Mouse (Mus musculus) heart, embryonic 11.5 days (tissue): Measurements from ENCODE around the gene Ankrd22. TPM values are rescaled to one million over a fixed set of nuclear protein-coding genes. Genes with fewer than 3 reads are reported as not detected.

Experiments used
- ATAC-seq: fragments of 200-750 bp; cut with Nextera tagmentation; replicated peaks from 2 replicates; pipeline ENCODE4 v1.8.0; 2017; ENCODE audit warnings: moderate library complexity; ENCODE audit not compliant: insufficient number of reproducible peaks, low FRiP score, low TSS enrichment
- H3K27ac ChIP-seq: fragments of 300-500 bp; sonication (generic); 2 replicates; pipeline ENCODE4 v1.5.1; 2014; ENCODE audit warnings: mild to moderate bottlenecking, low read depth, low read length
- H3K27me3 ChIP-seq: fragments of 300-500 bp; sonication (generic); 2 replicates; pipeline ENCODE4 v1.6.1; 2014; ENCODE audit warnings: mild to moderate bottlenecking, low read length, mixed read lengths; ENCODE audit not compliant: control insufficient read depth, insufficient read depth
- H3K36me3 ChIP-seq: fragments of 300-500 bp; sonication (generic); 2 replicates; pipeline ENCODE4 v1.6.1; 2014; ENCODE audit warnings: mild to moderate bottlenecking, low read length, moderate library complexity, mixed read lengths; ENCODE audit not compliant: control insufficient read depth, insufficient read depth
- H3K4me1 ChIP-seq: fragments of 300-500 bp; sonication (generic); 2 replicates; pipeline ENCODE4 v1.6.1; 2014; ENCODE audit warnings: low read length; ENCODE audit not compliant: control insufficient read depth, insufficient read depth
- H3K4me2 ChIP-seq: fragments of 300-500 bp; sonication (generic); 2 replicates; pipeline ENCODE4 v1.6.1; 2014; ENCODE audit warnings: mild to moderate bottlenecking, moderate library complexity
- H3K4me3 ChIP-seq: fragments of 300-500 bp; sonication (generic); 2 replicates; pipeline ENCODE4 v1.5.1; 2014; ENCODE audit warnings: low read depth, low read length
- H3K9ac ChIP-seq: fragments of 300-500 bp; sonication (generic); 2 replicates; pipeline ENCODE4 v1.6.1; 2014; ENCODE audit warnings: mild to moderate bottlenecking, low read depth, low read length, moderate library complexity
- H3K9me3 ChIP-seq: fragments of 300-500 bp; sonication (generic); replicated peaks from 2 replicates; pipeline ENCODE4 v1.6.1; 2016; ENCODE audit warnings: low read length; ENCODE audit not compliant: control insufficient read depth
- WGBS: fragments of 180-500 bp; shearing (Covaris S2); extraction: QIAGEN DNeasy Blood & Tissue Kit; methylation state at CpG from one replicate; pipeline ENCODE4 v1.1.7; 2014; ENCODE audit not compliant: insufficient replicate concordance; 5-methylcytosine and 5-hydroxymethylcytosine counted together
- polyA plus RNA-seq: library from polyadenylated mRNA; unstranded; fragments of >200 nt; fragmentation: Nextera tagmentation; extraction: Ambion mirVana; gene quantifications from 2 replicates; pipeline ENCODE4 v1.2.1, GENCODE M21; 2014

Gene Ankrd22
- polyA plus RNA-seq, 1 experiment from 2014 or later = not detected

GRCm38 (mm10) chr19:34096228-34096627, 69.6 kb downstream of the Ankrd22 start:
- Histone ChIP-seq H3K9ac (no peak overlapping the region), H3K9me3 (no peaks in the 10 kb centered on the region), H3K27ac (no peak overlapping the region), H3K27me3 (no peaks in the 10 kb centered on the region), H3K4me2 (no peak overlapping the region), H3K36me3 (no peaks in the 10 kb centered on the region), H3K4me1 (no peaks in the 10 kb centered on the region), H3K4me3 (no peak overlapping the region)
- ATAC-seq = no peak
- WGBS = 61% methylated on average over 1 of the region's 1 CpGs

- H3K36me3 ChIP-seq = no peaks in the 10 kb centered on the region
- no peaks in the 10 kb centered on the region for H3K4me1 ChIP-seq
- H3K27ac ChIP-seq = no peak overlapping the region
- no peak for ATAC-seq
- H3K9me3 ChIP-seq = no peaks in the 10 kb centered on the region
- no peak overlapping the region for H3K9ac ChIP-seq
- H3K4me3 ChIP-seq = no peak overlapping the region
- WGBS = 74% methylated on average over 5 of the region's 5 CpGs
- H3K27me3 ChIP-seq = no peaks in the 10 kb centered on the region
- H3K4me2 ChIP-seq = no peak overlapping the region
Measured at GRCm38 (mm10) chr19:34095381-34095780, 70.5 kb downstream of the Ankrd22 start.

- no peak overlapping the region for H3K4me2 ChIP-seq
- no peaks in the 10 kb centered on the region for H3K27me3 ChIP-seq
- 82% methylated on average over 3 of the region's 3 CpGs for WGBS
- no peak for ATAC-seq
- H3K4me1 ChIP-seq = no peaks in the 10 kb centered on the region
- H3K27ac ChIP-seq = no peak overlapping the region
- H3K9me3 ChIP-seq = no peaks in the 10 kb centered on the region
- H3K4me3 ChIP-seq = no peak overlapping the region
- H3K36me3 ChIP-seq = no peaks in the 10 kb centered on the region
- H3K9ac ChIP-seq = no peak overlapping the region
Measured at GRCm38 (mm10) chr19:34089011-34089680, 76.7 kb downstream of the Ankrd22 start.

GRCm38 (mm10) chr19:34078130-34078529, 87.7 kb downstream of the Ankrd22 start:
- ATAC-seq = no peak

GRCm38 (mm10) chr19:34074239-34074638, 91.6 kb downstream of the Ankrd22 start:
- Histone ChIP-seq H3K27me3 (no peaks in the 10 kb centered on the region), H3K4me3 (no peak overlapping the region), H3K4me2 (no peak overlapping the region), H3K9me3 (no peaks in the 10 kb centered on the region), H3K36me3 (no peaks in the 10 kb centered on the region), H3K4me1 (no peaks in the 10 kb centered on the region), H3K27ac (no peak overlapping the region), H3K9ac (no peak overlapping the region)
- ATAC-seq = no peak

More at GRCm38 (mm10) chr19:34078130-34078529, 87.7 kb downstream of the Ankrd22 start:
- WGBS = 76% methylated on average over 2 of the region's 2 CpGs
- no peak overlapping the region for H3K4me2 ChIP-seq
- no peak overlapping the region for H3K4me3 ChIP-seq
- no peak overlapping the region for H3K9ac ChIP-seq
- no peaks in the 10 kb centered on the region for H3K4me1 ChIP-seq
- H3K27me3 ChIP-seq = no peaks in the 10 kb centered on the region
- H3K9me3 ChIP-seq = no peaks in the 10 kb centered on the region
- no peak overlapping the region for H3K27ac ChIP-seq
- no peaks in the 10 kb centered on the region for H3K36me3 ChIP-seq

Other genes starting within 250 kb of the Ankrd22 start
- 0.21 TPM in 2 replicates for gene Lipf, start 204.9 kb downstream of the Ankrd22 start, polyA plus RNA-seq
- not detected in 2 replicates for gene Lipk, start 157.8 kb downstream of the Ankrd22 start, polyA plus RNA-seq
- not detected in 2 replicates for gene Lipn, start 98.7 kb downstream of the Ankrd22 start, polyA plus RNA-seq
- gene Lipm, start 65.1 kb downstream of the Ankrd22 start, polyA plus RNA-seq = not detected in 2 replicates
- gene Stambpl1, start 26.2 kb upstream of the Ankrd22 start, polyA plus RNA-seq = 5.0 and 5.2 TPM in 2 replicates
- gene Acta2, start 89.5 kb upstream of the Ankrd22 start, polyA plus RNA-seq = 1,416 and 1,586 TPM in 2 replicates
- 1.6 and 2.1 TPM in 2 replicates for gene Fas, start 124.6 kb upstream of the Ankrd22 start, polyA plus RNA-seq